Mouse (Mus musculus) stomach, embryonic 16.5 days (tissue): Measurements from ENCODE around the gene Tmem102. TPM values are rescaled to one million over a fixed set of nuclear protein-coding genes. Genes with fewer than 3 reads are reported as not detected.
A peak's percentile ranks its signal among the peaks of the same experiment; 100 is the strongest.

ENCODE experiments used
- ATAC-seq: fragments of 200-750 bp; cut with Nextera tagmentation; 2 replicates; pipeline ENCODE4 v1.8.0; 2017; ENCODE audit warnings: moderate number of reproducible peaks, moderate TSS enrichment; ENCODE audit not compliant: insufficient read depth, low FRiP score
- H3K27ac ChIP-seq: fragments of 300-500 bp; sonication (generic); 2 replicates; pipeline ENCODE4 v1.5.1; 2014; ENCODE audit warnings: low read length
- H3K27me3 ChIP-seq: fragments of 300-500 bp; sonication (generic); 2 replicates; pipeline ENCODE4 v1.6.1; 2014; ENCODE audit warnings: low read length, control low read depth, mixed read lengths; ENCODE audit not compliant: control insufficient read depth, insufficient read depth
- H3K36me3 ChIP-seq: fragments of 300-500 bp; sonication (generic); 2 replicates; pipeline ENCODE4 v1.6.1; 2014; ENCODE audit warnings: low read length; ENCODE audit not compliant: control insufficient read depth, insufficient read depth
- H3K4me1 ChIP-seq: fragments of 300-500 bp; sonication (generic); 2 replicates; pipeline ENCODE4 v1.6.1; 2014; ENCODE audit warnings: low read length, control low read depth, mixed read lengths; ENCODE audit not compliant: control insufficient read depth, insufficient read depth
- H3K4me2 ChIP-seq: fragments of 300-500 bp; sonication (generic); 2 replicates; pipeline ENCODE4 v1.6.1; 2014; ENCODE audit warnings: low read depth, low read length, mixed read lengths
- H3K4me3 ChIP-seq: fragments of 300-500 bp; sonication (generic); replicated peaks from 2 replicates; pipeline ENCODE4 v1.5.1; 2014; ENCODE audit warnings: mild to moderate bottlenecking, low read length
- H3K9ac ChIP-seq: fragments of 300-500 bp; sonication (generic); 2 replicates; pipeline ENCODE4 v1.6.1; 2014; ENCODE audit warnings: low read length
- H3K9me3 ChIP-seq: fragments of 300-500 bp; sonication (generic); replicated peaks from 2 replicates; pipeline ENCODE4 v1.6.1; 2016; ENCODE audit warnings: low read length, control low read depth; ENCODE audit not compliant: control insufficient read depth
- WGBS: fragments of 180-500 bp; shearing (Covaris S2); extraction: QIAGEN DNeasy Blood & Tissue Kit; methylation state at CpG from one replicate; pipeline ENCODE4 v1.1.7; 2014; 5-methylcytosine and 5-hydroxymethylcytosine counted together
- polyA plus RNA-seq: library from polyadenylated mRNA; unstranded; fragments of >200 nt; fragmentation: Nextera tagmentation; extraction: Ambion mirVana; gene quantifications from 2 replicates; pipeline ENCODE4 v1.2.1, GENCODE M21; 2015

The Tmem102 gene
- polyA plus RNA-seq, 1 experiment from 2014 or later: 14.2 TPM

DNA sequence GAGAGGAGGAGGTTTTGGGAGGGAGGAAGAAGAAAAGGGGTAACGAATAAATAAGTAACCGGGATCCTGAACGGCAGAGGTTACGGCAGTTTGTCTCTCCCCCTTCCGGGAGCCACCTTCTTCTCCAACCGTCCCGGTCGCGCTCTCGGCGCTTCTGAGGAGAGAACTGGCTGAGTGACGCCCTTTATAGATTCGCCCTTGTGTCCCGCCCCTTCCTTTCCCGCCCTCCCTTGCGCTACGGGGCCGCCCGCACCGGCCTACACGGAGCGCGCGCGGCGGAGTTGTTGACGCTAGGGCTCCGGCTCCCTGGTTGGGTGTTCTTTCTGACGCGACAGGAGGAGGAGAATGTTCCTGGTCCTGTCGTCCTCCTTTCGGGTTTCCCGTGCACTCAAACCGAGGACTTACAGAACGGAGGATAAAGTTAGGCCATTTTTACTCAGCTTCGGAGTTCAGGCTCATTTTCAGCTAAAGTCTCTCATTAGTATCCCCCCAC lies 46.9 kb downstream of the Tmem102 start, which contains the start of gene Polr2a:
Gene Polr2a (minus strand): TSS at position 160 of the 493 bp plus-strand sequence.
- WGBS: 0% methylated on average over 29 of the region's 36 CpGs

DNA sequence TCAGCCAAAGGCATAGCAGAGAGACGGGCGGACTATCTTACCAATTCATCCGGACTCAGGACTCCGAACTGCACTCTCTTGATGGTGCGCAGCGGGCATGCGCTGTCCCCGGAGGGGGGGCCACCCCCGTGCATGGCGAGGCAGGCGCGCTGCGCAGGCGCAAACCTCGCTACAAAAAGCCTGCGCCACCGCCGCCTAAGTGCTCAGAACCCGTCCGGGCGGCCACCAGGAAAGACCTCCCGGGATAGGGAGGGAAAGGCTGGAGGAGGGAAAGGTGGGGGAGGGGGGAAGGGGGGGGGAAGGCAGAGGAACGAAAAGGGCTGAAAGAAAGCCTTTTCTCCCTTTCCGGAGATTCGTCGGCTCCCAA lies 47.4 kb downstream of the Tmem102 start:
- peak overlapping the region; percentile 92 for H3K27ac ChIP-seq
- peak overlapping the region; percentile 77 for H3K4me3 ChIP-seq
- peak; percentile 89 for ATAC-seq
- peak overlapping the region; percentile 75 for H3K4me2 ChIP-seq
- peak overlapping the region; percentile 80 for H3K9ac ChIP-seq
- 0% methylated on average over 23 of the region's 26 CpGs for WGBS
- H3K36me3 ChIP-seq: no peaks in the 10 kb centered on the region
- no peaks in the 10 kb centered on the region for H3K27me3 ChIP-seq
- H3K9me3 ChIP-seq: no peaks in the 10 kb centered on the region
- H3K4me1 ChIP-seq: peaks cover 37% of the 10 kb centered on the region

More for the DNA sequence above, 46.9 kb downstream of the Tmem102 start, which contains the start of gene Polr2a:
- Histone ChIP-seq H3K36me3 (no peaks in the 10 kb centered on the region), H3K9ac (peak within 1 kb of the TSS; percentile 81), H3K4me3 (peak within 1 kb of the TSS; percentile 77), H3K4me2 (peak within 1 kb of the TSS; percentile 75), H3K27ac (peak within 1 kb of the TSS; percentile 92), H3K27me3 (no peaks in the 10 kb centered on the region), H3K4me1 (peaks cover 35% of the 10 kb centered on the region), H3K9me3 (no peaks in the 10 kb centered on the region)
- ATAC-seq: peak; percentile 95

DNA sequence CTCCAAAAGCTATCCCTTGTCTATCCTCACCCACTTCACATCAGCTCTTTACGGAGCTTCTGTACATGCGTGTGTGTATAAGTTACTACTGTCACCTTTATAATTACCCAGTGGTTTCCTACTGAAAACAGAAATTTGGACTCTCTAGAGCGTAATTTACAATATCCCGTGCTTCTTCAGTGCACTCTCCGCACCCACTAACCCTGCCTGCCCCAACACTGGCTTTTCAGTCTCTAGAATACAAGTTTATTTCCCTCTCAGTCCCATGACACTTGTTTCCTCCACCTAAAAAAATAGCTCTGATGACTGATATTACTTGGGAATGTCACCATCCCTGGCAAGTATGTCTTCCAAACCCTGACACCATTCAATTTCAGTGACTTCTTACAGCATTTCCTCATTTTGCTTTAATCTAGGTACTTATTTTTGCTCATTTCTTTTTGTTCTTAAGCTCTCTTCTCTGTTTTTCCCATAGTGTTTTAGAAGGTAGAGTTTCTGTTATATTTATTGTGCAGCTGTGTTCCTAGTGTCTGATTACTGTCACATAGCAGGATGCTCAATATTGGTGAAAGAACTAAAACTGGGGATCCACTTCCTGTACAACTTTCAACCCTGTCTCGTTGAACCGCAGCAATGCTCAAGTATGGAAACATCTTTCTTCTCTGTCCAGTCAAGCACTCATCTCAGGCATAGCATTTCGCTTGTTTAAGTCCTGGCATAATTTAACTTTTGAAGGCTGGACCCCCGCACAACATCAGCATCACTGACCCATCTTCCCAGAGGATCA lies 47.9 kb downstream of the Tmem102 start:
- Histone ChIP-seq H3K4me3 (peak overlapping the region; percentile 77), H3K9ac (peak overlapping the region; percentile 80), H3K9me3 (no peaks in the 10 kb centered on the region), H3K4me1 (peaks cover 39% of the 10 kb centered on the region), H3K27ac (peak overlapping the region; percentile 92), H3K27me3 (no peaks in the 10 kb centered on the region), H3K36me3 (no peaks in the 10 kb centered on the region), H3K4me2 (peak overlapping the region; percentile 75)
- WGBS: 34% methylated on average over 9 of the region's 9 CpGs
- no peak for ATAC-seq

DNA sequence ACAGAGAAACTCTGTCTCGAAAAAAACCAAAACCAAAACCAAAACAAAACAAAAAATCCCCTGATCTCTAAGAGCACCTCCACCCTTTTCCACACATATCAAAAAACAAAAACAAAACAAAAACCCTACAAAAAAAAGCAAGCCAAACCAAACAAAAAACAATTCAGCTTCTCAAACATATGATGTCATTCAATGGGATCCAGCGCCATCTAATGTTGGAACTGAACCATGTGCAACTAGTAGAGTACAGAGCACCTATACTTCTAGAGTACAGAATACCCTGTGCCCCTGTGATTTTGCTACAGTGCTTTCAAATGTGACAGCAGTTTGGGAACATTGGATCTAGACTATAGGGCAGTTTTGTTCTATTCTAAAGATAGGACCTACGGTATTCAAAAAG lies 50.7 kb downstream of the Tmem102 start:
- H3K27me3 ChIP-seq: no peaks in the 10 kb centered on the region
- 41% methylated on average over 3 of the region's 3 CpGs for WGBS
- no peak for ATAC-seq
- H3K36me3 ChIP-seq: no peaks in the 10 kb centered on the region
- H3K27ac ChIP-seq: no peak overlapping the region
- H3K4me2 ChIP-seq: no peak overlapping the region
- H3K9ac ChIP-seq: no peak overlapping the region
- H3K4me1 ChIP-seq: peaks cover 32% of the 10 kb centered on the region
- no peaks in the 10 kb centered on the region for H3K9me3 ChIP-seq
- no peak overlapping the region for H3K4me3 ChIP-seq

DNA sequence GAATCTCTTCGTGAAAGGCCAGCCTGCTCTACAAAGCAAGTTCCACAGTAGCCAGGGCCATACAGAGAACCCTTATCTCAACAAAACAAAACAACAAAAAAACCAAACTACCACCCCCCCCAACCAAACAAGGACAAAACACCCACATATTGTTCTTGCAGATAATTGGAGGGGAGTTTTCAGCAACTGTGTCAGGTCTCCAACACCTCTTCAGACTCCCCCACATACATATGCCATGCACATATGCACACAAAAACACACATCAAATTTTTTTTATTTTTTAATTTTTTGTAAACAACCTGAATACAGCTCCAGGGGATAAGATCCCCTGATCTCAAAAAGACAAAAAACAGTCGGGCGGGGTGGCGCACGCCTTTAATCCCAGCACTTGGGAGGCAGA lies 51.2 kb downstream of the Tmem102 start:
- Histone ChIP-seq H3K9me3 (no peaks in the 10 kb centered on the region), H3K4me3 (no peak overlapping the region), H3K4me2 (no peak overlapping the region), H3K36me3 (no peaks in the 10 kb centered on the region), H3K27ac (no peak overlapping the region), H3K4me1 (peaks cover 30% of the 10 kb centered on the region), H3K27me3 (no peaks in the 10 kb centered on the region), H3K9ac (no peak overlapping the region)
- 84% methylated on average over 5 of the region's 5 CpGs for WGBS
- no peak for ATAC-seq

Other genes starting within 250 kb of the Tmem102 start
- gene Efnb3, start 245.4 kb downstream of the Tmem102 start, polyA plus RNA-seq: 7.2 and 7.3 TPM in 2 replicates
- 19.3 and 21.6 TPM in 2 replicates for gene Wrap53, start 225.4 kb downstream of the Tmem102 start, polyA plus RNA-seq
- 118 and 120 TPM in 2 replicates for gene Trp53, start 225.3 kb downstream of the Tmem102 start, polyA plus RNA-seq
- 9.5 and 10.4 TPM in 2 replicates for gene Atp1b2, start 199.7 kb downstream of the Tmem102 start, polyA plus RNA-seq
- 1.3 and 2.2 TPM in 2 replicates for gene Shbg, start 187.7 kb downstream of the Tmem102 start, polyA plus RNA-seq
- gene Sat2, start 183.6 kb downstream of the Tmem102 start, polyA plus RNA-seq: 18.1 and 19.6 TPM in 2 replicates
- 20.9 and 22.1 TPM in 2 replicates for gene Fxr2, start 172.6 kb downstream of the Tmem102 start, polyA plus RNA-seq
- gene Sox15, start 150.3 kb downstream of the Tmem102 start, polyA plus RNA-seq: 7.7 and 7.9 TPM in 2 replicates
- gene Mpdu1, start 143.0 kb downstream of the Tmem102 start, polyA plus RNA-seq: 67.7 and 68.8 TPM in 2 replicates
- gene Cd68, start 139.5 kb downstream of the Tmem102 start, polyA plus RNA-seq: 18.9 and 19.6 TPM in 2 replicates
- 454 and 462 TPM in 2 replicates for gene Eif4a1, start 133.2 kb downstream of the Tmem102 start, polyA plus RNA-seq
- 66.3 and 68.5 TPM in 2 replicates for gene Senp3, start 123.5 kb downstream of the Tmem102 start, polyA plus RNA-seq
- gene Tnfsf13, start 119.8 kb downstream of the Tmem102 start, polyA plus RNA-seq: 0.59 and 1.0 TPM in 2 replicates
- gene Tnfsf12, start 109.8 kb downstream of the Tmem102 start, polyA plus RNA-seq: 8.8 and 9.6 TPM in 2 replicates
- 2.9 and 4.2 TPM in 2 replicates for gene Tnfsfm13, start 109.5 kb downstream of the Tmem102 start, polyA plus RNA-seq
- gene Polr2a, start 47.0 kb downstream of the Tmem102 start, polyA plus RNA-seq: 17.7 and 20.6 TPM in 2 replicates
- gene Slc35g3, start 43.7 kb downstream of the Tmem102 start, polyA plus RNA-seq: 0.17 TPM in 1 of 2 replicates, not detected in the other
- gene Zbtb4, start 39.7 kb downstream of the Tmem102 start, polyA plus RNA-seq: 3.4 TPM in 2 replicates
- 5.3 and 10.3 TPM in 2 replicates for gene Chrnb1, start 9.7 kb downstream of the Tmem102 start, polyA plus RNA-seq
- gene Fgf11, start 3.8 kb downstream of the Tmem102 start, polyA plus RNA-seq: 1.8 and 2.5 TPM in 2 replicates
- gene Gm39566, start 9.7 kb upstream of the Tmem102 start, polyA plus RNA-seq: 0.03 TPM in 1 of 2 replicates, not detected in the other
- not detected in 2 replicates for gene Spem2, start 12.8 kb upstream of the Tmem102 start, polyA plus RNA-seq
- not detected in 2 replicates for gene Spem1, start 16.6 kb upstream of the Tmem102 start, polyA plus RNA-seq
- 5.3 and 6.4 TPM in 2 replicates for gene Nlgn2, start 32.2 kb upstream of the Tmem102 start, polyA plus RNA-seq
- 377 and 401 TPM in 2 replicates for gene Tmem256, start 32.9 kb upstream of the Tmem102 start, polyA plus RNA-seq
- 85.1 and 98.5 TPM in 2 replicates for gene Plscr3, start 40.8 kb upstream of the Tmem102 start, polyA plus RNA-seq
- gene Tnk1, start 53.1 kb upstream of the Tmem102 start, polyA plus RNA-seq: 15.3 and 19.1 TPM in 2 replicates
- not detected in 2 replicates for gene Tmem95, start 72.4 kb upstream of the Tmem102 start, polyA plus RNA-seq
- gene Kctd11, start 75.8 kb upstream of the Tmem102 start, polyA plus RNA-seq: 15.1 and 24.7 TPM in 2 replicates
- 4.0 and 5.1 TPM in 2 replicates for gene Acap1, start 89.9 kb upstream of the Tmem102 start, polyA plus RNA-seq
- gene 2810408A11Rik, start 95.4 kb upstream of the Tmem102 start, polyA plus RNA-seq: 4.9 TPM in 2 replicates
- gene Neurl4, start 95.4 kb upstream of the Tmem102 start, polyA plus RNA-seq: 7.5 TPM in 2 replicates
- gene Gps2, start 108.3 kb upstream of the Tmem102 start, polyA plus RNA-seq: 61.6 and 63.4 TPM in 2 replicates
- gene Eif5a, start 116.3 kb upstream of the Tmem102 start, polyA plus RNA-seq: 1,516 and 1,535 TPM in 2 replicates
- 2.9 and 3.8 TPM in 2 replicates for gene Ybx2, start 130.2 kb upstream of the Tmem102 start, polyA plus RNA-seq
- gene Slc2a4, start 142.6 kb upstream of the Tmem102 start, polyA plus RNA-seq: 38.3 and 39.1 TPM in 2 replicates
- 397 and 438 TPM in 2 replicates for gene Cldn7, start 159.2 kb upstream of the Tmem102 start, polyA plus RNA-seq
- 17.5 and 17.7 TPM in 2 replicates for gene Ctdnep1, start 175.5 kb upstream of the Tmem102 start, polyA plus RNA-seq
- gene Elp5, start 176.9 kb upstream of the Tmem102 start, polyA plus RNA-seq: 102 and 103 TPM in 2 replicates
- 485 and 494 TPM in 2 replicates for gene Gabarap, start 185.5 kb upstream of the Tmem102 start, polyA plus RNA-seq
- 44.3 and 47.9 TPM in 2 replicates for gene Phf23, start 190.2 kb upstream of the Tmem102 start, polyA plus RNA-seq
- gene Dvl2, start 195.0 kb upstream of the Tmem102 start, polyA plus RNA-seq: 17.7 and 22.3 TPM in 2 replicates
- 115 and 119 TPM in 2 replicates for gene Acadvl, start 209.8 kb upstream of the Tmem102 start, polyA plus RNA-seq
- 8.4 and 9.0 TPM in 2 replicates for gene Dlg4, start 211.3 kb upstream of the Tmem102 start, polyA plus RNA-seq
- 0.31 TPM in 1 of 2 replicates, not detected in the other for gene Asgr1, start 248.5 kb upstream of the Tmem102 start, polyA plus RNA-seq